Mouse (Mus musculus): ENCODE results near the gene Gm6882. TPM values are rescaled to one million over a fixed set of nuclear protein-coding genes. Genes with fewer than 3 reads are reported as not detected.
"Not testable (repeated sequence)": the region's sequence is repeated elsewhere in the genome, so short reads cannot be mapped to it uniquely, and the experiment has no call there.

The Gm6882 gene
- not detected in 2 replicates for polyA plus RNA-seq (2015; fragmentation: Nextera tagmentation; extraction: Ambion mirVana)

DNA sequence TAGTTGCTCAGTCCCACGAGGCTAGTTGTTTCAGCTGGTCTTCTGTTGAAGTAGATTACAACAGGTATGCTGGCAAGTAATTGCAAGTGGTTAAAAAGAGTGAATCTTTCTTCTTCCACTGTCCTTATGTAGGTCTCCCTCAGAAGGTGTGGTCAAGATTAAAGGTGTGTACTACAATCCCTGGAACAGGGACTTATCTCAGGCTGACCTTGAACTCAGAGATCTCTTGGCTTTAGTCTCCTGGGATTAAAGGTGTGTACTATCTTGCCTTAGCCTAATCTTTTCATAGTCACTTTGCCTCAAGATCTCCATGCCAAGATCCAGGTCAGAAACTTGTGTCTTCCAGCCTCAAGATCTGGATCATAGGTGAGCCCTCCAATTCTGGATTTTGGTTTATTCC lies at the start of gene Gm6882:
Gene Gm6882, minus strand, starts transcription at position 101 of the 400 bp plus-strand sequence.
- not testable (repeated sequence) for H3K9ac ChIP-seq (replicated peaks); H3K27ac ChIP-seq (replicated peaks); H3K4me3 ChIP-seq; H3K36me3 ChIP-seq; H3K4me1 ChIP-seq; H3K9me3 ChIP-seq; H3K27me3 ChIP-seq; ATAC-seq (replicated peaks); H3K4me2 ChIP-seq (replicated peaks)
- 30% methylated on average over 1 of the region's 1 CpGs for WGBS

Other genes starting within 250 kb of the Gm6882 start
- gene Gm5157, start 242.3 kb downstream of the Gm6882 start, polyA plus RNA-seq (2015; fragmentation: Nextera tagmentation; extraction: Ambion mirVana): not detected in 2 replicates
- not detected in 2 replicates for gene Vmn1r124, start 172.1 kb downstream of the Gm6882 start, polyA plus RNA-seq (2015; fragmentation: Nextera tagmentation; extraction: Ambion mirVana)
- gene Vmn1r125, start 160.6 kb downstream of the Gm6882 start, polyA plus RNA-seq (2015; fragmentation: Nextera tagmentation; extraction: Ambion mirVana): not detected in 2 replicates
- not detected in 2 replicates for gene Vmn1r126, start 131.3 kb downstream of the Gm6882 start, polyA plus RNA-seq (2015; fragmentation: Nextera tagmentation; extraction: Ambion mirVana)
- not detected in 2 replicates for gene Vmn1r127, start 112.9 kb downstream of the Gm6882 start, polyA plus RNA-seq (2015; fragmentation: Nextera tagmentation; extraction: Ambion mirVana)
- not detected in 2 replicates for gene Vmn1r128, start 83.4 kb downstream of the Gm6882 start, polyA plus RNA-seq (2015; fragmentation: Nextera tagmentation; extraction: Ambion mirVana)
- not detected in 2 replicates for gene Vmn1r129, start 71.5 kb downstream of the Gm6882 start, polyA plus RNA-seq (2015; fragmentation: Nextera tagmentation; extraction: Ambion mirVana)
- not detected in 2 replicates for gene Vmn1r130, start 79.0 kb upstream of the Gm6882 start, polyA plus RNA-seq (2015; fragmentation: Nextera tagmentation; extraction: Ambion mirVana)
- not detected in 2 replicates for gene Vmn1r131, start 113.3 kb upstream of the Gm6882 start, polyA plus RNA-seq (2015; fragmentation: Nextera tagmentation; extraction: Ambion mirVana)
- not detected in 2 replicates for gene Vmn1r132, start 181.3 kb upstream of the Gm6882 start, polyA plus RNA-seq (2015; fragmentation: Nextera tagmentation; extraction: Ambion mirVana)

All from forebrain, embryonic 15.5 days (tissue).